Mouse (Mus musculus) kidney, embryonic 14.5 days (tissue): ENCODE results near the gene Ski. TPM values are rescaled to one million over a fixed set of nuclear protein-coding genes. Genes with fewer than 3 reads are reported as not detected.

Experiments used
- ATAC-seq: fragments of 200-750 bp; cut with Nextera tagmentation; 2 replicates; pipeline ENCODE4 v1.8.0; 2017; ENCODE audit warnings: moderate number of reproducible peaks, mild to moderate bottlenecking, moderate TSS enrichment, moderate library complexity; ENCODE audit not compliant: low FRiP score, low TSS enrichment
- H3K27ac ChIP-seq: fragments of 300-500 bp; sonication (generic); 2 replicates; pipeline ENCODE4 v1.5.1; 2014; ENCODE audit warnings: low read depth, mild to moderate bottlenecking, low read length, moderate library complexity, mixed read lengths
- H3K27me3 ChIP-seq: fragments of 300-500 bp; sonication (generic); 2 replicates; pipeline ENCODE4 v1.6.1; 2014; ENCODE audit warnings: mild to moderate bottlenecking, low read length; ENCODE audit not compliant: control insufficient read depth, insufficient read depth
- H3K36me3 ChIP-seq: fragments of 300-500 bp; sonication (generic); 2 replicates; pipeline ENCODE4 v1.6.1; 2014; ENCODE audit warnings: low read length, mixed read lengths; ENCODE audit not compliant: control insufficient read depth, insufficient read depth
- H3K4me1 ChIP-seq: fragments of 300-500 bp; sonication (generic); 2 replicates; pipeline ENCODE4 v1.6.1; 2014; ENCODE audit warnings: low read length, mixed read lengths; ENCODE audit not compliant: control insufficient read depth, insufficient read depth
- H3K4me2 ChIP-seq: fragments of 300-500 bp; sonication (generic); replicated peaks from 2 replicates; pipeline ENCODE4 v1.6.1; 2014; ENCODE audit warnings: low read depth, mild to moderate bottlenecking, low read length
- H3K4me3 ChIP-seq: fragments of 300-500 bp; sonication (generic); 2 replicates; pipeline ENCODE4 v1.5.1; 2014; ENCODE audit warnings: mild to moderate bottlenecking, low read length
- H3K9ac ChIP-seq: fragments of 300-500 bp; sonication (generic); 2 replicates; pipeline ENCODE4 v1.6.1; 2014; ENCODE audit warnings: low read depth, mild to moderate bottlenecking, low read length, moderate library complexity
- H3K9me3 ChIP-seq: fragments of 300-500 bp; sonication (generic); 2 replicates; pipeline ENCODE4 v1.6.1; 2016; ENCODE audit warnings: low read length; ENCODE audit not compliant: control insufficient read depth
- WGBS: fragments of 180-500 bp; shearing (Covaris S2); extraction: QIAGEN DNeasy Blood & Tissue Kit; methylation state at CpG from one replicate; pipeline ENCODE4 v1.1.7; 2014; 5-methylcytosine and 5-hydroxymethylcytosine counted together
- polyA plus RNA-seq: library from polyadenylated mRNA; unstranded; fragments of >200 nt; fragmentation: Nextera tagmentation; extraction: Ambion mirVana; gene quantifications from 2 replicates; pipeline ENCODE4 v1.2.1, GENCODE M21; 2014

The Ski gene
- polyA plus RNA-seq, 1 experiment from 2014 or later, result 24.5 TPM

DNA sequence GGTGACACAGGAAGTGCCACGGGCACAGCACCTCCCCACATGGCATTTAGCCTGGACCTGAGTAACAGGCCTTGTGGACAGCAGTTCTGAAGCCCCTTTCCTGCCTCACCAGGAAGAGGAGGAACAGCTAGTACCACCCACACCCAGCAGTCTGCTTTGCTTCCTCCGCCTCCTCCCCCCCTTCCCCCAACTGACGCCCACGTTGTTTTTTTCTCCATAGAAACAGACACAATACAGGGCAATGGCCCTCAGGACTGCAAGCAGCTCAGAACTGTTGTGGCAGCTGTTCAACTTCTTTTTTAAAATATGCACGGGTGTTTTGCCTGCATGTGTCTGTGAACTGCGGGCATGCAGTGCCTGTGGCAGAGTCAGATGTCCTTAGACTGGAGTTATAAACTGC, 44.1 kb downstream of the Ski start:
- WGBS, result 7% methylated on average over 6 of the region's 6 CpGs
- peak overlapping the region; percentile 91 for H3K27ac ChIP-seq
- no peak overlapping the region for H3K4me3 ChIP-seq
- H3K9me3 ChIP-seq, result no peaks in the 10 kb centered on the region
- H3K36me3 ChIP-seq, result no peaks in the 10 kb centered on the region
- 0 out of 2 replicates have a peak overlapping the region, but pooled peaks have one; percentile 14 for H3K9ac ChIP-seq
- no peaks in the 10 kb centered on the region for H3K27me3 ChIP-seq
- peaks cover 76% of the 10 kb centered on the region for H3K4me1 ChIP-seq
- H3K4me2 ChIP-seq, result peak overlapping the region; percentile 28
- peak; percentile 56 for ATAC-seq

- Histone ChIP-seq H3K4me3 (no peak overlapping the region), H3K27me3 (no peaks in the 10 kb centered on the region), H3K9me3 (no peaks in the 10 kb centered on the region), H3K9ac (no peak overlapping the region), H3K4me2 (no peak overlapping the region), H3K36me3 (no peaks in the 10 kb centered on the region), H3K4me1 (peaks cover 86% of the 10 kb centered on the region), H3K27ac (no peak overlapping the region)
- WGBS, result 37% methylated on average over 3 of the region's 3 CpGs
- no peak for ATAC-seq
Observed at GRCm38 (mm10) chr4:155176210-155176609, 46.2 kb downstream of the Ski start.

GRCm38 (mm10) chr4:155173822-155174785, 48.3 kb downstream of the Ski start:
- no peaks in the 10 kb centered on the region for H3K36me3 ChIP-seq
- 13% methylated on average over 16 of the region's 17 CpGs for WGBS
- no peaks in the 10 kb centered on the region for H3K9me3 ChIP-seq
- H3K4me2 ChIP-seq, result peak overlapping the region; percentile 30
- no peak overlapping the region for H3K4me3 ChIP-seq
- peak; percentile 16 for ATAC-seq
- H3K9ac ChIP-seq, result peak overlapping the region; percentile 32
- no peaks in the 10 kb centered on the region for H3K27me3 ChIP-seq
- peak overlapping the region; percentile 96 for H3K27ac ChIP-seq
- peaks cover 82% of the 10 kb centered on the region for H3K4me1 ChIP-seq

DNA sequence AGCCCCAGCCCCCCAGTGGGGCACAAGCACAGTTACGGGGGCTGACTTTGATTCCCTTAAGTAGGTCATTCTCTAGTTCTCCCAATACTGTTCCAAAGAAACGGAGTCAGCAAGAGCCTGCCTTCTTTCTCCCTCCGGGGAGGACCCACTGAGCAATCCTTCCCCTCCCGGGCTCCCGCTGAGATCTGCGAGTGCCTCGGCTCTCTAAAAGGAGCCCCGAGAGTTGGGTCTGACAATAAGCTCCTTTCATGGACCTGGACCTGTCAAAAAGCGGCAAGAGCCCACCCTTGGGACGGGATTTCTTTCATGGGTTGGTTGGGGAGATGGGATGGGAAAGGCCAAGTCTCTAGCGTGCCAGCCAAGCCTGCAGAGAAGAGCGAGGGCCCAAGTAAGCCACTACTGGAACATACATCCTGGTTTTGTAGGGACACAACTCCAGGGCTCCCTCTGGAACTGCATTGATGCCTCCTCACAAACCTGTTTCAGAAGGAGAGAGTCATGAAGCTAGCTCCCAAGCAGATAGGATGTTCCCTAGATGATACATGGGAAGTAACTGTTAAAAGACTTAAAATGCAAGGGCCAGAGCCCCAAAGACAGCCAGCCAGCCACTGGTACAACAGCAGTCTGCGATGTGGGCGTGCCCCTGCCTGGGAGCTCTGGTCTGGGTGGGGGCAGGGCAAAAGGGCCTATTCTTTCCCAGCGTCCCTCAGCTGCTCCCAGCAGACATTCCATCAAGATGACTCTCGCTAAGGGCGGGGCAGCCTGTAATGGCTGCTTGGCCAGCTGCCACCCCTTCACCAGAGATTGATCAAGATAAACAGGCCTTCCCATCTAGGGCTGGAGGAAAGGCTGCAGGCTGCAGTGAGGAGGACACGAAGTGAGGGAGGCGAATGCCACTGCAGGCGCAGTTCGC, 49.2 kb downstream of the Ski start:
- Histone ChIP-seq H3K4me1 (peaks cover 72% of the 10 kb centered on the region), H3K27ac (peak overlapping the region; percentile 96), H3K9ac (peak overlapping the region; percentile 32), H3K27me3 (no peaks in the 10 kb centered on the region), H3K36me3 (no peaks in the 10 kb centered on the region), H3K4me2 (peak overlapping the region; percentile 30), H3K9me3 (no peaks in the 10 kb centered on the region), H3K4me3 (no peak overlapping the region)
- peak; percentile 90 for ATAC-seq
- 21% methylated on average over 21 of the region's 21 CpGs for WGBS

DNA sequence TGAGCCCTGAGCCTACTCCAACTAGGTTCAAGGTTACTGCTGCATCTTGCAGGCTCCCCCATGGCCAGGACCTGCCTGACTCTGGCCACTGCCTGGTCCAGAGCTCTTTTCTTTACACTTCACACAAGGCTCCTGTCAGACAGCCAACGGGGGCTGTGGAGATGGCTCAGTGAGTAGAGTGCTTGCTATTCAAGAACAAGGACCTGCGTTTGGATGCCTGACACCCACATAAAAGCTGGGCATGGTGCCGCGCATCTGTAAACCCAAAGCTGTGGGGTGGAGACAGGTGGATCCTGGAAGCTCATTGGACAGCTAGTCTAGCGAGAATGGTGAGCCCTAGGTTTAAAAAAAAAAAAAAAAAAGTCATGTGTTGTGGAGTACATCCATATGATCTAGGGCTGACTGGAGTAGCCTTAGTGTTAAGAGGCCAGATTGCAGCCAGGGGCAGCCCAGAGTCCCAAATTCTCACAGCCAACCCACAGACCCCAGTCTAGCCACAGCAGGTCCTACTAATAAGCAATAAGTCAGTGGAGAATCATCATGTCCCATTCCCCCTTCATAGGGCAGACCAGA, 50.3 kb downstream of the Ski start:
- peak overlapping the region; percentile 96; the same call in 1 of the 2 replicates for H3K27ac ChIP-seq
- H3K4me2 ChIP-seq, result no peak overlapping the region
- no peaks in the 10 kb centered on the region for H3K9me3 ChIP-seq
- no peaks in the 10 kb centered on the region for H3K27me3 ChIP-seq
- H3K9ac ChIP-seq, result no peak overlapping the region
- no peak overlapping the region for H3K4me3 ChIP-seq
- no peaks in the 10 kb centered on the region for H3K36me3 ChIP-seq
- no peak for ATAC-seq
- WGBS, result 79% methylated on average over 5 of the region's 5 CpGs
- H3K4me1 ChIP-seq, result peaks cover 61% of the 10 kb centered on the region

- no peak for ATAC-seq
- Histone ChIP-seq H3K36me3 (no peaks in the 10 kb centered on the region), H3K4me2 (no peak overlapping the region), H3K4me3 (no peak overlapping the region), H3K9me3 (no peaks in the 10 kb centered on the region), H3K27ac (no peak overlapping the region), H3K27me3 (no peaks in the 10 kb centered on the region), H3K9ac (no peak overlapping the region), H3K4me1 (peaks cover 55% of the 10 kb centered on the region)
- WGBS, result 84% methylated on average over 8 of the region's 8 CpGs
Observed at GRCm38 (mm10) chr4:155170614-155171212, 51.7 kb downstream of the Ski start.

DNA sequence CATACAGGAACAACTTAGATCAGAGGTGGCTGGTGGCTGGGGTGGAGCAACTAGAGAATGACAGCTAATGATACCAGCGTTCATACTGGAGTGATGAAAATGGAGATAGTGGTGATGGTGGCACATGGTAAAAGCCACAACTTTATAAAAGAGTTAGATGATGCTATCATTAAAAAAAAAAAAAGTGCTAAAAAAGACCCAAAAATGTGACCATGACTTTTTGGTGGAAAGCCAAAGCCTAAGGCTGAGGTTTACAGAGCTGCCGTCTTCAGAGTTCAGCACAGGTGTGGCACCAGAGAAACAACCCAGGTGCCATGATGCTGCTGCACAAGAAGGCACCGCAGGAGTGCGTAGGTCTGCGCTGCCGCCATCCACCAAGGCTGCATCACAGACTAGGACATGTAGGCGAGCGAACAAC, 53.5 kb downstream of the Ski start:
- Histone ChIP-seq H3K4me1 (peaks cover 45% of the 10 kb centered on the region), H3K9ac (no peak overlapping the region), H3K27me3 (no peaks in the 10 kb centered on the region), H3K36me3 (no peaks in the 10 kb centered on the region), H3K4me2 (no peak overlapping the region), H3K27ac (no peak overlapping the region), H3K4me3 (no peak overlapping the region), H3K9me3 (no peaks in the 10 kb centered on the region)
- ATAC-seq, result no peak
- 94% methylated on average over 8 of the region's 8 CpGs for WGBS

GRCm38 (mm10) chr4:155165861-155166260, 56.5 kb downstream of the Ski start:
- ATAC-seq, result no peak
- Histone ChIP-seq H3K4me2 (no peak overlapping the region), H3K9me3 (no peaks in the 10 kb centered on the region), H3K36me3 (no peaks in the 10 kb centered on the region), H3K27ac (no peak overlapping the region), H3K4me3 (no peak overlapping the region), H3K4me1 (peaks cover 39% of the 10 kb centered on the region), H3K9ac (no peak overlapping the region), H3K27me3 (no peaks in the 10 kb centered on the region)
